ENCODE assay signal across 2 mouse cellular contexts in the genomic region with DNA sequence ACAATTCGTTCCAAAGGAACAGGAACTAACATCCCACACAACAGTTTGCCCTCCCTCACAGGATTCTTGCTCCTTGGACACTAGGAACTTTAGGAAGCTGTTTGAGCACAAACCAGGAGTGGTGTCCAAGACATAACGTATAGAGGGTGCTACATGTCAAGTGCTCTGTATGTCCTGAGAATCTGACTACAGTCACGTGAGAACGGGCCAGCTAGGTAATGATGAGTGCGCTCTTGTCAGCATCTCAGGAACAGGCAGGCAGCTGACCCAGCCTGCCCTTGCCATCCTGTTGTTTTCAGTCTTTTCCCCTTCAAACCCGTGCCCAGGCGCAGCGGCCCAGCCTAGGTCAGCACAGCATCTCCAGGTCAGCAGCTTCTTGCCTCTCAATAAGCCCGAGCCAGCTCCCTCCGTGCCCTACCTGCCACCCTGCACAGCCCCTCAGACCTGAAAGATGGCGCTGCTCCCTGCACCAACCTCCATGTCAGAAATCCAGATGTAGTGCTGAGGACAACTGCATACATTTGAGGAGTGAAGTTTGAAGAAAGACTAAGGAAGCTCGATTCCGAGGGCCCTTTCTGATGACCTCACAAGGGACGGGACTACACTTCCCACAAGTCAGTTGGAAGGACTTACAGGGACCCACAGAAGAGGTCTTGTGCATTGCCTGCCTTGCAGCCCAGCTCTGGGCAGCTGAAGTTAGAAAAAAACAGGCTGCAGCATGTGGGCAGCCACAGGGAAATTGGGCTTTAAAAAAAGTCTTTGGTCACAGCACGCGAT.
TF ChIP-seq lines count a peak whose summit lies in the region.

No protein-coding gene starts in this region.

TF ChIP-seq in C2C12, 6 proteins besides CTCF, POLR2A, EP300 and RAD21:
- TF ChIP-seq USF1 (IDR thresholded peaks at IDR 0.05; ENCODE audit: low read depth) (peak; percentile 42), MAX (IDR thresholded peaks at IDR 0.05) (peak; percentile 97)

TF ChIP-seq in myocyte, 11 proteins besides CTCF, POLR2A, EP300 and RAD21:
- TF ChIP-seq POLR2AphosphoS2 (IDR thresholded peaks at IDR 0.05; ENCODE audit: insufficient read length, low read depth) (peak; percentile 10), MAX (IDR thresholded peaks at IDR 0.05; ENCODE audit: low read depth) (peak; percentile 94), SRF (IDR thresholded peaks at IDR 0.05; ENCODE audit: control insufficient read depth, insufficient read length, low read depth) (peak; percentile 49)
